Mouse (Mus musculus) urinary bladder, adult 18-20 months (tissue): ENCODE data around the gene Zfp3.

ENCODE experiments used
- DNase-seq, 2 experiments: peaks; one replicate each; pipeline ENCODE4 v3.0.0; 2022; ENCODE audit warnings: low spot score in 2 of 2, mixed read lengths in 2 of 2

The Zfp3 gene

GRCm38 (mm10) chr11:70763936-70764808, at the start of gene Zfp3:
Gene Zfp3, plus strand, starts transcription at chr11:70764209.
- peak; percentile 75 to 78 for DNase-seq

- DNase-seq = no peak
These were observed 48.2 kb upstream of the Zfp3 start for GRCm38 (mm10) chr11:70715832-70716231.

GRCm38 (mm10) chr11:70718481-70718880, 45.5 kb upstream of the Zfp3 start:
- DNase-seq = no peak

GRCm38 (mm10) chr11:70720567-70720966, 43.4 kb upstream of the Zfp3 start:
- DNase-seq = no peak

- no peak for DNase-seq
These were observed 42.9 kb upstream of the Zfp3 start for GRCm38 (mm10) chr11:70721072-70721471.

GRCm38 (mm10) chr11:70724706-70725105, 39.3 kb upstream of the Zfp3 start:
- no peak for DNase-seq

- DNase-seq = no peak
These were observed 37.4 kb upstream of the Zfp3 start for GRCm38 (mm10) chr11:70726585-70726984.

- DNase-seq = no peak
These were observed 36.6 kb upstream of the Zfp3 start for GRCm38 (mm10) chr11:70727385-70727784.

GRCm38 (mm10) chr11:70730427-70731038, 33.5 kb upstream of the Zfp3 start:
- no peak for DNase-seq

GRCm38 (mm10) chr11:70731178-70731577, 32.8 kb upstream of the Zfp3 start:
- DNase-seq = no peak

GRCm38 (mm10) chr11:70733256-70733655, 30.8 kb upstream of the Zfp3 start:
- no peak for DNase-seq

GRCm38 (mm10) chr11:70737749-70738148, 26.3 kb upstream of the Zfp3 start:
- no peak for DNase-seq

- DNase-seq = no peak
These were observed 22.4 kb upstream of the Zfp3 start for GRCm38 (mm10) chr11:70741603-70742002.

- DNase-seq = no peak
These were observed 21.9 kb upstream of the Zfp3 start for GRCm38 (mm10) chr11:70742117-70742516.

GRCm38 (mm10) chr11:70742581-70743459, 21.2 kb upstream of the Zfp3 start:
- no peak for DNase-seq

GRCm38 (mm10) chr11:70745636-70746035, 18.4 kb upstream of the Zfp3 start:
- no peak for DNase-seq

- DNase-seq = peak in 1 of 2 experiments; percentile 64
These were observed 16.0 kb upstream of the Zfp3 start for GRCm38 (mm10) chr11:70747876-70748545.

GRCm38 (mm10) chr11:70752337-70753017, 11.5 kb upstream of the Zfp3 start:
- DNase-seq = no peak

- no peak for DNase-seq
These were observed 10.9 kb upstream of the Zfp3 start for GRCm38 (mm10) chr11:70753146-70753545.

- DNase-seq = no peak
These were observed 9.5 kb upstream of the Zfp3 start for GRCm38 (mm10) chr11:70754476-70754875.

- no peak for DNase-seq
These were observed 9.1 kb upstream of the Zfp3 start for GRCm38 (mm10) chr11:70754958-70755357.
